Mouse (Mus musculus) neutrophil, adult 65 days (primary cell): ENCODE data around the gene Clec4b2. TPM values are rescaled to one million over a fixed set of nuclear protein-coding genes. Genes with fewer than 3 reads are reported as not detected.

Source experiments
- total RNA-seq: library from RNA; stranded (reverse); gene quantifications from 2 replicates; pipeline ENCODE4 v1.2.4, GENCODE M21; 2023

Clec4b2 gene
- total RNA-seq: 8.6 and 12.4 TPM in 2 replicates

DNA sequence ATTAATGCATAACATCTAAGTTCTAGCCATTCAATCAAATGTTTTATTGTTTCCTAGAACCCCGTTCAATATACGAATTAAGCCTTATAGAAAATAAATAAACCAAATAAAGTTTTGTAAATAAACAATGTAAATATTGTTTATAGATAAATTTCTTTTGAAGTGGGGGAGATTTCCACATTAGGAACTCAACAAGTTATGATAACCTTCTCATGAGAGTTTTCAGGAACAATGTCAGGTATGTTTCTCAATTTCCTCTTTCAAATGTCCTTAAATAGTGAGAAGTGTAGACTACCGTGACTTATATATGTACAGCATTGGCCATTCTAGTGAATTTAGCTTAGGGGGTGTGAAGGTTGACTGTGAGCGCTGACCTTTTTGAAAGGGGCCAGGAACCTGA lies at the start of gene Clec4b2:
Clec4b2 (plus strand) TSS at position 301 of the 400 bp plus-strand sequence.

DNA sequence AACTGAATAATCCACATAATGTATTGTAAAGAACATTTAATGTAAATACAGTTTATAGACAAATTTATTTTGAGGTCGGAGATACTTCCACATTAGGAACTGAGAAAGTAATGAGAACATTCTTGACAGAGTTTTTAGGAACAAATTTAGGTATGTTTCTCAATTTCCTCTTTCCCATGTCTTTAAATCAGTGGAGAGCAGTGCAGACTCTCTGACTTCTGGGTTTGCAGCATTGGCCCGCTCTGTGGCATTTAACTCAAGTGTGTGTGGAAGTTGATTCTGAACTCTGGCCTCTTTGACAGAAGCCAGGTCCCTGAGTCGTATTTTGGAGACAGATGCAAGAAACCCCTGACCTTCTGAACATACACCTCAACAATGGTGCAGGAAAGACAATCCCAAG lies 57.0 kb downstream of the Clec4b2 start, which contains the start of gene Clec4n:
Clec4n (plus strand) TSS at position 200 of the 400 bp plus-strand sequence.

Other genes with a start within 250 kb of the Clec4b2 start
- gene Clec4a3, start 220.4 kb upstream of the Clec4b2 start, total RNA-seq: 25.1 and 35.3 TPM in 2 replicates
- not detected in 2 replicates for gene Clec4a4, start 182.5 kb upstream of the Clec4b2 start, total RNA-seq
- gene Clec4b1, start 122.9 kb upstream of the Clec4b2 start, total RNA-seq: 1.1 and 2.1 TPM in 2 replicates
- 190 and 192 TPM in 2 replicates for gene Clec4a2, start 66.5 kb upstream of the Clec4b2 start, total RNA-seq
- 1.00 and 3.6 TPM in 2 replicates for gene Clec4n, start 57.0 kb downstream of the Clec4b2 start, total RNA-seq
- gene Clec4d, start 89.2 kb downstream of the Clec4b2 start, total RNA-seq: 170 and 232 TPM in 2 replicates
- 381 and 455 TPM in 2 replicates for gene Clec4e, start 117.0 kb downstream of the Clec4b2 start, total RNA-seq
- gene Vmn2r19, start 135.4 kb downstream of the Clec4b2 start, total RNA-seq: not detected in 2 replicates
- gene Vmn2r20, start 245.2 kb downstream of the Clec4b2 start, total RNA-seq: not detected in 2 replicates